Mouse (Mus musculus) spleen, postnatal 14 days (tissue): ENCODE measurements around the gene Olfr784.
"Not testable (repeated sequence)": the region's sequence is repeated elsewhere in the genome, so short reads cannot be mapped to it uniquely, and the experiment has no call there.

Experiments used
- DNase-seq, 2 experiments: peaks; one replicate each; pipeline ENCODE4 v3.0.0; 2021 to 2022; ENCODE audit warnings: low spot score in 2 of 2

The Olfr784 gene

GRCm38 (mm10) chr10:129383783-129384182 lies at the start of gene Olfr784:
TSS of gene Olfr784 (plus strand) at chr10:129384083.
- no peak for DNase-seq

- DNase-seq: no peak
Observed at GRCm38 (mm10) chr10:129348550-129348949, 35.3 kb upstream of the Olfr784 start, which contains the start of gene Olfr782. TSS of gene Olfr782 (plus strand) at chr10:129348850.

- not testable (repeated sequence) for DNase-seq
Observed at GRCm38 (mm10) chr10:129352475-129352874, 31.4 kb upstream of the Olfr784 start.

GRCm38 (mm10) chr10:129356496-129356895 lies 27.4 kb upstream of the Olfr784 start:
- DNase-seq: not testable (repeated sequence)

- no peak for DNase-seq
Observed at GRCm38 (mm10) chr10:129357307-129357706, 26.6 kb upstream of the Olfr784 start.

- not testable (repeated sequence) for DNase-seq
Observed at GRCm38 (mm10) chr10:129374051-129374450, 9.8 kb upstream of the Olfr784 start.

GRCm38 (mm10) chr10:129400892-129401291 lies 17.0 kb downstream of the Olfr784 start:
- DNase-seq: no peak

- no peak for DNase-seq
Observed at GRCm38 (mm10) chr10:129405126-129405525, 21.2 kb downstream of the Olfr784 start, which contains the start of gene Olfr785. TSS of gene Olfr785 (plus strand) at chr10:129405426.

- no peak for DNase-seq
Observed at GRCm38 (mm10) chr10:129427006-129427405, 43.1 kb downstream of the Olfr784 start, which contains the start of gene Olfr786. TSS of gene Olfr786 (plus strand) at chr10:129427306.
